Mouse (Mus musculus): ENCODE data around the gene Ern1.
"Not testable (repeated sequence)": the region's sequence is repeated elsewhere in the genome, so short reads cannot be mapped to it uniquely, and the experiment has no call there.

Ern1 gene

GRCm38 (mm10) chr11:106438524-106439177 is 49.0 kb downstream of the Ern1 start:
- DNase-seq (ENCODE audit: low read depth in 2 of 2, low spot score in 2 of 2), result no peak

GRCm38 (mm10) chr11:106437543-106437942 is 50.1 kb downstream of the Ern1 start:
- no peak for DNase-seq (ENCODE audit: low read depth in 2 of 2, low spot score in 2 of 2)

DNA sequence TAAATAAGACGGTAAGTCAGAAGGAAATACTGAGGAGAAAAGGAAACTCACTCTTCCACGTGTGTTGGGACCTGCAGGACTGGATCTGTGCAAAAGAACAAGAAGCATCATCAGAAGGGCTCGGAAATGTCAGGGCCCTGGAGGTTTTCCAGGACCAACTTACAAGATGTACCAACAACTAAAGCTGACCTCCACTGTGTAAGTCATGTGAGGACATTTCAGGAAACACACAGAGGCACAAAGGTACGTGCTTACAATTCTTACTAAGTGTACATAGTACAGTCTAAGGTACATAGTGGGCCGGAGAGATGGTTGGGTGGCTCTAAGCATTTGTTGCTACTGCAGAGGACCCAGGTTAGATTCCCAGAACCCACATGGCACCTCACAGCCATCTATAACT is 50.6 kb downstream of the Ern1 start:
- DNase-seq (ENCODE audit: low read depth in 2 of 2, low spot score in 2 of 2), result no peak

- peak; percentile 25 to 51 for DNase-seq (ENCODE audit: low read depth in 2 of 2, low spot score in 2 of 2)
Measured at GRCm38 (mm10) chr11:106430392-106430791, 57.3 kb downstream of the Ern1 start.

DNA sequence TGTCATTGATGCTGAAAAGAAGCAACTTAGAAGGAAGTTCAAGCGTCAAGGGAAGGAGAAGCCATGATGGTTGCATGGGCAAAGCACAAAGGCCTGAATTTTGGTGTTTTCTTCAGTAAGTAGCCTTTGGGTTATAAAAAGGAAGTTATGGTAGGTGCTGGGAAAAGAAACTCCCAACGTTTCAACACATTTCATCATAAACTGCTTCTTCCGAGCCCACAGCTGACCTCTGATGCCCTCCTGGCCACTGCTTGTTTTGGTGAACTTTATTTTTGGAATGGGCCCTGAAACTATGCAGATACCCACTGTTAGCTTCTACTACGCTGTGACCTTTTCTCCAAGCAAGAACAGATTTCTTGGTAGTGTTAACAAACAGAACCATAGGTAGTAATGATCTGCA is 58.0 kb downstream of the Ern1 start:
- DNase-seq (ENCODE audit: low read depth in 2 of 2, low spot score in 2 of 2), result no peak

- no peak for DNase-seq (ENCODE audit: low read depth in 2 of 2, low spot score in 2 of 2)
Measured at GRCm38 (mm10) chr11:106428556-106428955, 59.1 kb downstream of the Ern1 start.

- no peak for DNase-seq (ENCODE audit: low read depth in 2 of 2, low spot score in 2 of 2)
Measured at GRCm38 (mm10) chr11:106428106-106428505, 59.5 kb downstream of the Ern1 start.

- no peak for DNase-seq (ENCODE audit: low read depth in 2 of 2, low spot score in 2 of 2)
Measured at GRCm38 (mm10) chr11:106426447-106426846, 61.2 kb downstream of the Ern1 start.

DNA sequence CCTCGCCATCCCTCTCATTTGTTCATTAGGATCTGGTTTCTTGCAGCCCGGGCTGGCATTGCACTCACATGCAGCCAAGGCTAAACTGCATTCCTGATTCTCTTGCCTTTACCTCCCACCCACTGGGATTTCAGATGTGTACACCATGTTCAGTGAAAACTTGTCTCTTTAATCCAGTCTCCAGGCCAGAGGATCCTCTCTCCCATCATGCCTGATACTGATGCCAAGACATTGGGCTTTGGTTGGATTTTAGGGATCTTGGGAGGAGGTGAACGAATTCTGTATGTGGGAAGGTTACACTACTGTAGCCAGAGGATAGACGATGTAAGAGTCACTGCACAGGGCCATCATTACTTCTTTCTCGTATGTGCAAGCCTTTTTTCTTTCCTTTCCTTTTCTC is 62.5 kb downstream of the Ern1 start:
- no peak for DNase-seq (ENCODE audit: low read depth in 2 of 2, low spot score in 2 of 2)

DNA sequence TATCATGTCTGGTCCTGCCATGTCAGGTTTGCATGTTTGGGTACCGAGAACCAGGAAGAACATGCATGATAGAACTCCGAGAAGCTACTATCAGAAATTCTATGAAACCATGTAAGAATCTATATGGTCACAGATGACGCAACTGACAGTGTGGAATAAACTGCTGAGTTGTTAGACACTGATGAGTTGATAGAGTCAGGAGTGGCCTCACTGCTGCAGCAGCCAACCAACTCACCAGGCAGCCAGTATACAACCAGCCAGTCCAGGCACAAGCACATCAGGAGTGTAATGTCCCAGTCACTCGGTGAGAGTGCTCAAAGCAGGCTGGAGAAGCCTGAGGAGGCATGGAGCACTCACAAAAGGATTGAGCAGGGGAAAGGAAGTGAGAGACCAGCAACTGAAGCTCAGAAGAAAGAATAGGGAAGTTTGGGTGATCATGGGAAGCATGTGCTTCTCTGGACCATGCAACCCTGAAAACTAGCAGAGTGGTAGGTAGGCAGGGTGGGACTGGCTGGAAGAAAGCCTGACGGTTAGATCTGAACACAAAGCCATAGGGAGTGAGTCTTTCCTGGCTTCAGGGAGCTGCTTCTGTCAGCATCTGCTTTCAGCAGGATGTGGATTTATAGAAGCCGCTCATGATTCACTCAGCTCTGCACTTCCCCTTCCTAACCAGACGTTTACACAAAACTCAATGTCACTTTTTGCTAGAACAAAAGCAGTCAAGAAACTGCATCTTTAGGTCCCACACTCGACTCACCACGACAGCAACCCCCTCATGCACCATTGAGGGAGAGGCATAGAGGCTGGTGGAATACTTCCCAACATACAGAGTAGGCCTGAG is 68.2 kb downstream of the Ern1 start:
- no peak for DNase-seq (ENCODE audit: low read depth in 2 of 2, low spot score in 2 of 2)

DNA sequence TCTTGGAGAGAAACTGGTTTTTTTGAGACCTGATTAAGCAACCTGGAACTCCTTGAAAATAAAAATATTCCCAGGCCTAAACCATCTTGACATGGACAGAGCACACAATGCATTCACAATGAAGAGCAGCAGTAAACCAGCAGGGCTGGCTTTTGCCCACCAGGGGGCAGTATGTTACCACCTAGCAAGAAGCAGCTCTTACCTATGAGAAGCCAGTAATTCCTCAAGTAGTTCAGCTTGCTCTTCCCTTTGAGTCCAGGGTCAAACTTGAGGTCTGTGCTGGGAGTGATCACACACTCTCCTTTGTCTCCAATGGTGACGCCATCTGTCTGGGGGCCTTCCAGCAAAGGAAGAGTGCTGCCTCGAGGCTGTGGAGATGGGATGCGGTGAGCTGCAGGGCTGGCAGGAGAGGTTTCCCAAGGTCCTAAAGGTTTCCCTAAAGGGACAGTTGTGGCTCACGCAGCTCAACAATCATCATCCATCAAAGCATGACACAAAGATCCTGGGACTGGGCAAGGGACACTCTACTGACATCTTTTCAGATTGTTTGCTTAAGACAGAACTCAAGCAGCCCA is 68.9 kb downstream of the Ern1 start:
- DNase-seq (ENCODE audit: low read depth in 2 of 2, low spot score in 2 of 2), result peak; percentile 78 to 81

DNA sequence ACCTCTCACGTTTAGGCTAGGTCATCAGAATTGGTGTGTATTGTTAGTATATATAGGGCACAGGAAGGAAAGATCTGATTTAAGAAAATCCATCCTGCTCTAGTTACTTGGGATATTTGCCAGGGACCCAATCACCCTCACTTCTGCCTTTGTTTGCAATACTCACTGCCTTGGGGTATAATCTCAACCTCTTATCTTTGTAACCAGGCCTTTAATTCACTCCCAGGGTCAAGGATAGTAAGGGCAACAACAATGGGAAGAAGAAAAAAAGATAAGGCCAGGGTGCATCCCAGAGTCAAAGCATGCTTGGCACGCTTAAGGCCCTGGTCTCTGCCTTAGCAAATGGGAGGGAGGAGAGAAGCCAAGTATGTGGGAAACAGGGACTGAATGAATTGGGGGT is 69.8 kb downstream of the Ern1 start:
- no peak for DNase-seq (ENCODE audit: low read depth in 2 of 2, low spot score in 2 of 2)

DNA sequence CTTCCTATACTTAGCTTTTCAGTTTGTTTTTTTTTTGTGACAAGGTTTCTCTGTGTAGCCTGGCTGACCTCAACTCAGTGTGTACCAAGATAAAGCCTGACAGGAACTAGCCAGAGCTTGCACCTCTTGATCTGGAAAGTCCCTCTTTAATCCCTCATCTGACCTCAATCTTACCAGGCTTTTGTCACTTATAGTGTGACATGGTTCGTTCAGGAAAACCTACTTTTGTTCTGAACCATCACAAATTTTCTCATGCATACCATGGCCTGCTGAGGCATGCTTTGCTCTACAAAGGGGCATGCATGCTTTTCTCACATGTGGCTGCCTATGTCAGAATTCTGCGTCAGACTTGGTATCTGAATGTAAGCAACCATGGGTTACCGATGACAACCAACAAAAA is 71.3 kb downstream of the Ern1 start:
- DNase-seq (ENCODE audit: low read depth in 2 of 2, low spot score in 2 of 2), result no peak

DNA sequence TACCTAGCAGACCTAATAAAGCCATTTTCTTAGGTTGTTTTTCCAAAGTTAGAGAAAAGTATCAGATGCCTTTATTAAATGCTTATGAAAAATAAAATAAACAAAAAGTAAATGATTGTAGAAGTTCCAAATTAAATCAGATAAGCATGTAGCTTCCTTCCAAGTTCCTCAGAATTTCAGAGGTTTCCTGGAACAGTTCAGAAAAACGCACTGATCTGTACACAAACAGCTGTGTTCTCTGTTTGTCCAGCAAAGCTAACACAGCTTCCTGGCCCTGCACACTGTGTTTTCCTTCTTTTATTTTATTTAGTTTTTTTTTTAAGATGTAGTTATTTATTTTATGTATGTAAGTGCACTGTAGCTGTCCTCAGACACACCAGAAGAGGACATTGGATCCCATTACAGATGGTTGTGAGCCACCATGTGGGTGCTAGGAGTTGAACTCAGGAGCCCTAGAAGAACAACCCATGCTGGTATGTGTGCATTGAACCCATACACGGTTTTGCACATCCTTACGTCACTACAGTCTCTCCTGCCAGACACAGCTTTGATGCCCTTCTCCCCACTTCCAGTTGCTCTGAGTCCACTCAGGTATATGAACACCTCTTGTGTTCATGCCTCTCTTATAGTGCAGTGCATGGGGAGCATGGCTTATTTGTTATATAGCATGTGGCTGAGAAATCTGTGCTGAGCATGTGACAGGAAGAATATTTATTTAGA is 74.9 kb downstream of the Ern1 start:
- DNase-seq (ENCODE audit: low read depth in 2 of 2, low spot score in 2 of 2), result no peak

- DNase-seq (ENCODE audit: low read depth in 2 of 2, low spot score in 2 of 2), result no peak
Measured at GRCm38 (mm10) chr11:106411157-106411556, 76.5 kb downstream of the Ern1 start.

GRCm38 (mm10) chr11:106410507-106410906 is 77.1 kb downstream of the Ern1 start:
- no peak for DNase-seq (ENCODE audit: low read depth in 2 of 2, low spot score in 2 of 2)

GRCm38 (mm10) chr11:106410011-106410410 is 77.6 kb downstream of the Ern1 start:
- no peak for DNase-seq (ENCODE audit: low read depth in 2 of 2, low spot score in 2 of 2)

GRCm38 (mm10) chr11:106398481-106398880 is 89.2 kb downstream of the Ern1 start:
- DNase-seq (ENCODE audit: low read depth in 2 of 2, low spot score in 2 of 2), result no peak

DNA sequence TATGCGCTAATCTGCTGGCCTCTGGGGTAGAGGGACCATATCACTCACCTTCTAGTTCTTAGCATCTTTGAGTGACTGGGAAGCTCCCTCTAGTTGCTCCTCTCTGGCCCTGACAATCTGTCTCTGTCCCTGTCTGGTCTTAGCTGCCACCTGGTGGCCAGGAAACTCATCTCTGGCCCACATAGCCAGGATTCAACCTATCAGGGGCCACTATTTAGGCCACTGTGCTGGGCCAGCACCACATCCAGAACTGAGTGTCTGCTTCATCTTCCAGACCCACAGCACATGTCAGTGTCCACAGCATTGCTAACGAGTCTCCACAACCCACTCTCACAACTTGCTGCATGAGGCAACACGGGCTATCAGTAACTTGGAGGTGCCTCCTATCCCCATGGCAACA is 90.0 kb downstream of the Ern1 start:
- no peak for DNase-seq (ENCODE audit: low read depth in 2 of 2, low spot score in 2 of 2)

DNA sequence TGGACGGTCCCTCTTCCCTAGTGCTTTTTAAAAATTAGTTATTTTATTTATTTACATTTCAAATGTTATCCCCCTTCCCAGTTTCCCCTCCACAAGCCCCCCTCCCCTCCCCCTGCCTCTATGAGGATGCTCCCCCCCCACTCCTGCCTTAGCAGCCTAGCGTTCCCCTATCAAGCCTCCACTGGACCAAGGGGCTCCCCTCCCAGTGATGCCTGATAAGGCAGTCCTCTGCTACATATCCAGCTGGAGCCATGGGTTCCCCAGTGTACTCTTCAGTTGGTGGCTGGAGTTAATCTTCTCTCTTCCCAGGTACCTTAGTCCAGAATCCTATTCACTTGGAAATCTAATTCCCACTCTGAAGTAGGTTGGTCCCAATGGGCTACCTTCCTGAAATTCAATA is 93.6 kb downstream of the Ern1 start:
- not testable (repeated sequence) for DNase-seq (ENCODE audit: low read depth in 2 of 2, low spot score in 2 of 2)

- DNase-seq (ENCODE audit: low read depth in 2 of 2, low spot score in 2 of 2), result no peak
Measured at GRCm38 (mm10) chr11:106393331-106393616, 94.4 kb downstream of the Ern1 start.

Measured in CD8-positive naive resting alpha-beta T cell, adult 2 months (primary cell).